Mouse (Mus musculus) neural tube, embryonic 14.5 days (tissue): ENCODE results near the gene Zfhx2. TPM values are rescaled to one million over a fixed set of nuclear protein-coding genes. Genes with fewer than 3 reads are reported as not detected.
A peak's percentile ranks its signal among the peaks of the same experiment; 100 is the strongest.
"Not testable (repeated sequence)": the region's sequence is repeated elsewhere in the genome, so short reads cannot be mapped to it uniquely, and the experiment has no call there.

ENCODE experiments used
- ATAC-seq: fragments of 200-750 bp; cut with Nextera tagmentation; 2 replicates; pipeline ENCODE4 v1.8.0; 2017; ENCODE audit warnings: low read depth, mild to moderate bottlenecking, moderate TSS enrichment, moderate library complexity
- H3K27ac ChIP-seq: fragments of 300-500 bp; sonication (generic); 2 replicates; pipeline ENCODE4 v1.5.1; 2014; ENCODE audit warnings: low read depth, mild to moderate bottlenecking, control low read depth, low read length, moderate library complexity, mixed read lengths
- H3K27me3 ChIP-seq: fragments of 300-500 bp; sonication (generic); 2 replicates; pipeline ENCODE4 v1.6.1; 2014; ENCODE audit warnings: low read length; ENCODE audit not compliant: control insufficient read depth, insufficient read depth
- H3K36me3 ChIP-seq: fragments of 300-500 bp; sonication (generic); 2 replicates; pipeline ENCODE4 v1.6.1; 2014; ENCODE audit warnings: low read length, mixed read lengths; ENCODE audit not compliant: control insufficient read depth, insufficient read depth
- H3K4me1 ChIP-seq: fragments of 300-500 bp; sonication (generic); 2 replicates; pipeline ENCODE4 v1.6.1; 2014; ENCODE audit warnings: low read length; ENCODE audit not compliant: control insufficient read depth, insufficient read depth
- H3K4me2 ChIP-seq: fragments of 300-500 bp; sonication (generic); 2 replicates; pipeline ENCODE4 v1.6.1; 2014; ENCODE audit warnings: mild to moderate bottlenecking, low read depth, low read length, control low read depth
- H3K4me3 ChIP-seq: fragments of 300-500 bp; sonication (generic); 2 replicates; pipeline ENCODE4 v1.5.1; 2014; ENCODE audit warnings: low read depth, low read length, control low read depth, mixed read lengths
- H3K9ac ChIP-seq: fragments of 300-500 bp; sonication (generic); replicated peaks from 2 replicates; pipeline ENCODE4 v1.6.1; 2014; ENCODE audit warnings: low read depth, mild to moderate bottlenecking, control low read depth, low read length, mixed read lengths
- H3K9me3 ChIP-seq: fragments of 300-500 bp; sonication (generic); 2 replicates; pipeline ENCODE4 v1.6.1; 2016; ENCODE audit warnings: low read length; ENCODE audit not compliant: control insufficient read depth
- WGBS: fragments of 180-500 bp; shearing (Covaris S2); extraction: QIAGEN DNeasy Blood & Tissue Kit; methylation state at CpG from one replicate; pipeline ENCODE4 v1.1.7; 2014; 5-methylcytosine and 5-hydroxymethylcytosine counted together
- polyA plus RNA-seq: library from polyadenylated mRNA; unstranded; fragments of >200 nt; fragmentation: Nextera tagmentation; extraction: Ambion mirVana; gene quantifications from 2 replicates; pipeline ENCODE4 v1.2.1, GENCODE M21; 2014

Gene Zfhx2
- polyA plus RNA-seq, 1 experiment from 2014 or later = 27.3 TPM

DNA sequence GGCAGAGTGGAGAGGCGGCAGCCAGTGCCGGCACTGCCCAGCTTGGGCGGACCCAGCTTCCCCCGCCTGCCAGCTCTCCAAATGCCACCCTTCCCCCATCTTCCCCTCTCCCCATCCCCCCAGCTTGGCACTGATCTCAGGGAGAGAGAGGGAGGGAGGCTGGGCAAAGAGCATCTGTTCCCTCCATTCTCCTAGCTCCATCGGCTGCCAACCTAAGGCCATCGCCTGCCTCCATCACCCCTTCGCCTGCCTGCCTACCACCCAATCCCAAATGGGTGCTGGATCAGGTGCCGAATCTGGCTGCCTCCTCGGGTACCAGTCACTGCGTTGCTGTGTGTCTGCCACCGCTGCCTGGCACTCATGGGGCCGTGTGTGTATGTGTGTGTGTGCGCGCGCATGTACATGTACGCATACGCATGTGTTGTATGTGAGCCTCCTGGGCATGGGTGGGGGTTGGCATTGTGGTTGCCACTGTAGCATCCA is 38.4 kb downstream of the Zfhx2 start:
- no peaks in the 10 kb centered on the region for H3K36me3 ChIP-seq

GRCm38 (mm10) chr14:55053050-55053449 is 39.1 kb downstream of the Zfhx2 start:
- no peaks in the 10 kb centered on the region for H3K36me3 ChIP-seq
- no peak for ATAC-seq
- WGBS = 50% methylated on average over 4 of the region's 4 CpGs
- no peak overlapping the region for H3K9ac ChIP-seq
- no peaks in the 10 kb centered on the region for H3K27me3 ChIP-seq
- peak overlapping the region; percentile 49; the same call in 1 of the 2 replicates for H3K4me2 ChIP-seq
- H3K4me3 ChIP-seq = 0 out of 2 replicates have a peak overlapping the region, but pooled peaks have one; percentile 31
- H3K4me1 ChIP-seq = peaks cover 15% of the 10 kb centered on the region
- H3K27ac ChIP-seq = peak overlapping the region; percentile 93
- H3K9me3 ChIP-seq = no peaks in the 10 kb centered on the region

More for the DNA sequence above, 38.4 kb downstream of the Zfhx2 start:
- 49% methylated on average over 15 of the region's 17 CpGs for WGBS
- Histone ChIP-seq H3K9ac (peak overlapping the region; percentile 50), H3K27me3 (no peaks in the 10 kb centered on the region), H3K4me3 (peak overlapping the region; percentile 31), H3K4me1 (peaks cover 15% of the 10 kb centered on the region), H3K9me3 (no peaks in the 10 kb centered on the region), H3K27ac (peak overlapping the region; percentile 93), H3K4me2 (peak overlapping the region; percentile 49)
- peak; percentile 78 for ATAC-seq

GRCm38 (mm10) chr14:55052496-55052895 is 39.6 kb downstream of the Zfhx2 start:
- H3K27me3 ChIP-seq = no peaks in the 10 kb centered on the region
- H3K9ac ChIP-seq = no peak overlapping the region
- H3K36me3 ChIP-seq = no peaks in the 10 kb centered on the region
- peaks cover 15% of the 10 kb centered on the region for H3K4me1 ChIP-seq
- WGBS = 54% methylated on average over 9 of the region's 9 CpGs
- H3K4me2 ChIP-seq = peak overlapping the region; percentile 49; the same call in 1 of the 2 replicates
- no peaks in the 10 kb centered on the region for H3K9me3 ChIP-seq
- no peak overlapping the region for H3K4me3 ChIP-seq
- peak; percentile 63 for ATAC-seq
- H3K27ac ChIP-seq = peak overlapping the region; percentile 93

DNA sequence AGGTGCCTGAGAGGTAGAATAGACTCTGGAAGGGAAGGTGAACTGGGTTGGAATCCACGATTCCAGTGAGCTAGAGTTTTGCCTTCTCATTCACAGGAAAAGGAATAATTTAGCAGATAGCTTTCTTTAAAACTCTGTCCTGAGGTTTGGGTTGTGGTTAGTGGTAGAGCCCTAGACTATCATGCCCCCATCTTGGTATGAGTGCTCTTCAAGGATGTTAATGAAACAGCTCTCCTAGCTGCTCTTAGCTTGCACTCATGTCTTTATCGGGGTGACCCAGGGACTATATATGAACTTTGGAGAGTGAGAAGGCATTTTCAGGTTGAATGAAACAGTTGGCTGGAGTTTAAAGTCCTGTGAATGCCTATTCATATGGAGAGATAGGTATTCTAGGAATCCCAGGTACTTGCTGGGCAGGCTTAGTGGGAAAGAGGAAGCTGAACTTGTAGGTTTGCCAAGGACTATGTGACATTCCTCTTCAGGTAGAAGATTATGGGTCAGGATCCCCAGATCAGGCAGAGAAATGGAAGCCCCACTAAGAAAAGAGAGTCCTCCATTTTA is 44.1 kb downstream of the Zfhx2 start:
- H3K4me2 ChIP-seq = no peak overlapping the region
- H3K9ac ChIP-seq = no peak overlapping the region
- no peak overlapping the region for H3K4me3 ChIP-seq
- H3K27me3 ChIP-seq = no peaks in the 10 kb centered on the region
- no peak for ATAC-seq
- peaks cover 4% of the 10 kb centered on the region; the same call in 1 of the 2 replicates for H3K4me1 ChIP-seq
- 78% methylated on average over 2 of the region's 2 CpGs for WGBS
- H3K27ac ChIP-seq = no peak overlapping the region
- H3K9me3 ChIP-seq = no peaks in the 10 kb centered on the region
- H3K36me3 ChIP-seq = no peaks in the 10 kb centered on the region

GRCm38 (mm10) chr14:55043694-55044093 is 48.4 kb downstream of the Zfhx2 start:
- WGBS = no CpG with 5 or more reads among the region's 2 CpGs
- H3K27me3 ChIP-seq, H3K9ac ChIP-seq, H3K4me1 ChIP-seq, H3K27ac ChIP-seq, H3K4me3 ChIP-seq, ATAC-seq, H3K36me3 ChIP-seq, H3K4me2 ChIP-seq, H3K9me3 ChIP-seq: not testable (repeated sequence)

GRCm38 (mm10) chr14:55032695-55033225 is 59.4 kb downstream of the Zfhx2 start:
- ATAC-seq = no peak
- Histone ChIP-seq H3K4me3 (no peak overlapping the region), H3K27me3 (no peaks in the 10 kb centered on the region), H3K4me1 (peaks cover 24% of the 10 kb centered on the region), H3K4me2 (peak overlapping the region; percentile 37; the same call in 1 of the 2 replicates), H3K36me3 (no peaks in the 10 kb centered on the region), H3K27ac (peak overlapping the region; percentile 65), H3K9me3 (no peaks in the 10 kb centered on the region), H3K9ac (no peak overlapping the region)
- 20% methylated on average over 19 of the region's 19 CpGs for WGBS

- Histone ChIP-seq H3K36me3 (no peaks in the 10 kb centered on the region), H3K9me3 (no peaks in the 10 kb centered on the region), H3K4me2 (peak overlapping the region; percentile 21; the same call in 1 of the 2 replicates), H3K4me3 (no peak overlapping the region; the same call in 1 of the 2 replicates), H3K27ac (peak overlapping the region; percentile 85), H3K4me1 (peaks cover 29% of the 10 kb centered on the region), H3K9ac (peak overlapping the region; percentile 17; the same call in 1 of the 2 replicates), H3K27me3 (no peaks in the 10 kb centered on the region)
- 6% methylated on average over 11 of the region's 11 CpGs for WGBS
- peak; percentile 41 for ATAC-seq
These were observed 63.0 kb downstream of the Zfhx2 start for GRCm38 (mm10) chr14:55029034-55029698.

- peak overlapping the region; percentile 21; the same call in 1 of the 2 replicates for H3K4me2 ChIP-seq
- H3K27ac ChIP-seq = peak overlapping the region; percentile 85
- no peaks in the 10 kb centered on the region for H3K27me3 ChIP-seq
- H3K4me3 ChIP-seq = no peak overlapping the region
- peak overlapping the region; percentile 17; the same call in 1 of the 2 replicates for H3K9ac ChIP-seq
- 9% methylated on average over 5 of the region's 5 CpGs for WGBS
- H3K36me3 ChIP-seq = 0 out of 2 replicates have a peak, but pooled peaks cover under 1% of the 10 kb centered on the region
- peak; percentile 83 for ATAC-seq
- H3K9me3 ChIP-seq = no peaks in the 10 kb centered on the region
- peaks cover 29% of the 10 kb centered on the region for H3K4me1 ChIP-seq
These were observed 63.7 kb downstream of the Zfhx2 start for GRCm38 (mm10) chr14:55028333-55028835.
